Mouse (Mus musculus) ES-E14 (cell line): ENCODE measurements at regions not wholly inside any gene's neighbourhood (a gene's known extent, or its start where the extent isn't known, plus 50 kb on each side); places are given as distances from the start of the nearest gene placed in this dataset.
A peak's percentile ranks its signal among the peaks of the same experiment; 100 is the strongest.

Source experiments
- DNase-seq: peaks from one replicate; pipeline ENCODE4 v3.0.0-alpha.2; 2013; ENCODE audit warnings: low read depth, low spot score
- H3K27ac ChIP-seq: 2 replicates; pipeline ENCODE4 v1.5.1; 2012; ENCODE audit warnings: low read depth, mild to moderate bottlenecking, low read length, moderate library complexity, mixed read lengths; ENCODE audit not compliant: poor library complexity, insufficient read depth, severe bottlenecking
- H3K36me3 ChIP-seq: 2 replicates; pipeline ENCODE4 v1.6.1; 2012; ENCODE audit warnings: mild to moderate bottlenecking, low read length, moderate library complexity, mixed read lengths; ENCODE audit not compliant: control insufficient read depth, poor library complexity, insufficient read depth, severe bottlenecking
- H3K4me1 ChIP-seq, 2 experiments: fragments of 150-350 bp in 1 of 2; sonication (generic) in 1 of 2; 2 replicates each; pipeline ENCODE4 v1.6.1; 2012; ENCODE audit warnings: low read length in 2 of 2, mild to moderate bottlenecking in 1 of 2, mixed read lengths in 1 of 2; ENCODE audit not compliant: control insufficient read depth in 2 of 2, insufficient read depth in 2 of 2, poor library complexity in 1 of 2
- H3K4me3 ChIP-seq, 2 experiments: fragments of 150-350 bp in 1 of 2; sonication (generic) in 1 of 2; 2 replicates each; pipeline ENCODE4 v1.5.1; 2012; ENCODE audit warnings: low read length in 2 of 2, low read depth in 1 of 2, mild to moderate bottlenecking in 1 of 2, mixed read lengths in 1 of 2; ENCODE audit not compliant: insufficient read depth in 1 of 2, poor library complexity in 1 of 2, severe bottlenecking in 1 of 2
- H3K9ac ChIP-seq: 2 replicates; pipeline ENCODE4 v1.6.1; 2012; ENCODE audit warnings: low read depth, mild to moderate bottlenecking, low read length, mixed read lengths; ENCODE audit not compliant: poor library complexity, insufficient read depth, severe bottlenecking
- H3K9me3 ChIP-seq: fragments of 150-350 bp; sonication (generic); 2 replicates; pipeline ENCODE4 v1.6.1; 2012; ENCODE audit warnings: low read depth, mild to moderate bottlenecking, low read length; ENCODE audit not compliant: control insufficient read depth, insufficient read depth
- CHD2 ChIP-seq: IDR thresholded peaks from 2 replicates; pipeline ENCODE4 v1.6.1; 2014; ENCODE audit warnings: mild to moderate bottlenecking, low read depth, low read length, inconsistent platforms
- HCFC1 ChIP-seq: IDR thresholded peaks from 2 replicates; pipeline ENCODE4 v1.6.1; 2012; ENCODE audit warnings: low read length, inconsistent platforms, borderline replicate concordance; ENCODE audit not compliant: insufficient read depth
- MAFK ChIP-seq: IDR thresholded peaks from 2 replicates; pipeline ENCODE4 v1.6.1; 2014; ENCODE audit warnings: mild to moderate bottlenecking, low read depth, low read length, inconsistent platforms; ENCODE audit not compliant: insufficient read depth
- ZC3H11A ChIP-seq: IDR thresholded peaks from 2 replicates; pipeline ENCODE4 v1.6.1; 2012; ENCODE audit warnings: low read depth, mild to moderate bottlenecking, inconsistent platforms, low read length, borderline replicate concordance
- ZNF384 ChIP-seq: IDR thresholded peaks from 2 replicates; pipeline ENCODE4 v1.6.1; 2012; ENCODE audit warnings: low read depth, low read length, inconsistent platforms
- in situ Hi-C, 2 experiments: fragments of 600-800 bp; cut with MboI; formaldehyde crosslinking; loops; one replicate each; pipeline ENCODE4 v1.15.1; 2025; ENCODE audit warnings: low sequenced_read_pairs in 2 of 2, inconsistent platforms in 1 of 2; ENCODE audit not compliant: unreplicated experiment in 2 of 2

DNA sequence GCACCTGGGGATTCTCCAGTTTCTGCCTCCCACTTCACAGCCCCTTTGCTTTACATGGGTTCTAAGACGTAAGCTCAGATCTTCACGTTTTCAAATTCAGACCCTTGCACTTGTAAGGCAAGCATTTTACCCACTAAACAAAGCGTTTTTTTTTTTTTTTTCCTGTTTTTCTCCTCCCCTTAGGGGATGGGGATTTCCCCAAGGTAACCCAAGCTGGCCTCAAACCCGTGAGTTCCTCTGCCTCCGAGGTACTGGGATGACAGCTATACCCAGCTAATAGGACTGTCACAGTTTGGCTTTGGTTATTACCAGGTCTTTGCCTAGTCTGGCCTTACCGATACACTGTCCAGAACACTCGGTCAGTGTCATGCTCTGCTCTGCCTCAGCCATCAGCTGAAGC is 103.5 kb upstream of the Jarid2 start:
- in situ Hi-C loops = no loop called here
- H3K27ac ChIP-seq = no peak overlapping the region
- no peak for DNase-seq

DNA sequence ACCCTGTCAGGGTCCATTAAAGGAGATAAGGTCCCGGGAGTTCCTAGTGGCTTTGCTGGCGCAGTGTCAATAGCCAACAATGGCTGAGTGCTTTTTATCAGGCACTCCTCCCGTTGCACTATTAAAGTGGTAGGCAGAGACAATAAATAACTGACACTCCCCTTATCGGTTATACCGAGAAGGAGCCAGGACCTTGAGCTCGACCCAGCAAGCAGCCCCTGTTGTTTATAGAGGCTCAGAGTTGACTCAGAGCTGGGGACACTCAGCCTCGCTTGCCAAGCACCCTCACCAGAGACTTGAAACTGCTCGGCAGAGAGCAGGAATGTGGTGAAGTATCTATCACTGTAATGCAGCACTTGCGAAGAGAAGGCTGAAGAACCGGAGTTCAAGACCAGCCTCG is 102.5 kb upstream of the Jarid2 start:
- Histone ChIP-seq H3K36me3 (no peaks in the 10 kb centered on the region), H3K4me3 (no peak overlapping the region), H3K9ac (no peak overlapping the region), H3K9me3 (no peaks in the 10 kb centered on the region), H3K27ac (no peak overlapping the region), H3K4me1 (peaks cover 1 to 24% of the 10 kb centered on the region in 2 experiments; a peak in 2 of 4 replicates)
- DNase-seq = no peak
- in situ Hi-C loops = no loop called here
- TF ChIP-seq ZNF384 (no peak), CHD2 (no peak), MAFK (no peak), HCFC1 (no peak), ZC3H11A (no peak)

More for the DNA sequence above, 103.5 kb upstream of the Jarid2 start:
- no peak overlapping the region for H3K9ac ChIP-seq
- H3K36me3 ChIP-seq = no peaks in the 10 kb centered on the region
- H3K4me1 ChIP-seq = peaks cover 1 to 24% of the 10 kb centered on the region in 2 experiments; a peak in 2 of 4 replicates
- TF ChIP-seq ZNF384 (no peak), MAFK (no peak), CHD2 (no peak), ZC3H11A (no peak), HCFC1 (no peak)
- H3K9me3 ChIP-seq = no peaks in the 10 kb centered on the region
- H3K4me3 ChIP-seq = no peak overlapping the region

DNA sequence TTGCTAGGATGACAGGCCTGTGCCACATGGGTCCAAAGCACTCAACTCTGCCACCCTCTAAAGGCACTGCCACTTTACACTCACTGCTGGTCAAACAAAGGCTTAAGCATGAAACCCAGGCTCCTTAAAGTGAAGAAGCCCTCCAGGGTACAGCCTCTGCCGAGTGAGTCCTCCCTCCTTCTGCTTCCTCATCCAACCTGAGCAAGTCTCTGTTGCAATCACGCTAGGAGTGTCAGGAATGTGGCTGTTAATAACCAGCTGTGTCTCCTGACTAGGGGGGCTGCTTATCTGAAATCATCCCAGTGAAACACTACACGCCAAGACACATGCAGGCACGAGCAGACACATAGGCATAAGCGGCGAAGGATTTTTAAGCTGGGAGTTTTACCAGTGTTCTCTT is 99.2 kb upstream of the Jarid2 start:
- Histone ChIP-seq H3K9ac (no peak overlapping the region), H3K27ac (no peak overlapping the region), H3K9me3 (no peaks in the 10 kb centered on the region), H3K4me3 (no peak overlapping the region), H3K4me1 (peaks cover 3 to 12% of the 10 kb centered on the region in 2 experiments; a peak in 3 of 4 replicates), H3K36me3 (no peaks in the 10 kb centered on the region)
- DNase-seq = no peak
- TF ChIP-seq HCFC1 (no peak), MAFK (no peak), ZNF384 (no peak), ZC3H11A (no peak), CHD2 (no peak)
- in situ Hi-C loops = no loop called here

DNA sequence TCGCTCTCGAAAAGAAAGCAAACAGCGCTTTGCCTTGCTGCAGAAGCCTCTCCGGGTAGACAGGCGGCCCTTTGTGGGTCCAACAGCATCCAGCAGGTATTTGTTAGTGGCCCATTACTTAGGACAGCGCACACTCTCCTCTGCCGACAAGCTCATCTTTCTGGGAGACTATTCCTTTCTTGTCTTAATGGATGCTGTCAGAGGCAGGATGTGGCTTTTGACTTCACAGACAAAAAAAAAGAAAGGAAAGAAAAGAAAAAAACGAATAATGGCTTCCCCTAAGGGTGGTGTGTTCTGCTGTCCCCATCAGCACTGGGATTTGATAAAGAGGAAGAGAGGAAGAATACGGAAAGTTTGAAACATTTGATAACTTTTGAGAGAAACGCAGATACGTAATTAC is 94.7 kb upstream of the Jarid2 start:
- H3K9ac ChIP-seq = no peak overlapping the region
- H3K27ac ChIP-seq = no peak overlapping the region; the same call in 1 of the 2 replicates
- no peak for TF ChIP-seq ZNF384
- TF ChIP-seq MAFK = no peak
- TF ChIP-seq ZC3H11A = no peak
- TF ChIP-seq HCFC1 = no peak
- no peak for TF ChIP-seq CHD2
- peaks cover 7 to 8% of the 10 kb centered on the region in 2 experiments; a peak in 3 of 4 replicates for H3K4me1 ChIP-seq
- no peak for DNase-seq
- peak overlapping the region in 1 of 2 experiments; percentile 38; a peak in 2 of 4 replicates for H3K4me3 ChIP-seq
- H3K9me3 ChIP-seq = no peaks in the 10 kb centered on the region
- H3K36me3 ChIP-seq = no peaks in the 10 kb centered on the region
- in situ Hi-C loops = no loop called here
